Mouse (Mus musculus) MEL (cell line): Measurements from ENCODE around the gene Hba-a2. TPM values are rescaled to one million over a fixed set of nuclear protein-coding genes. Genes with fewer than 3 reads are reported as not detected.

Experiments
- DNase-seq: peaks from one replicate; pipeline ENCODE4 v3.0.0; 2011; ENCODE audit warnings: low read depth, low spot score
- H3K27ac ChIP-seq: 2 replicates; pipeline ENCODE4 v1.5.1; 2012; ENCODE audit warnings: low read depth, mild to moderate bottlenecking, control low read depth, low read length, moderate library complexity; ENCODE audit not compliant: control insufficient read depth
- H3K27me3 ChIP-seq, 2 experiments: fragments of 150-350 bp in 1 of 2; sonication (generic) in 1 of 2; 2 replicates each; pipeline ENCODE4 v1.6.1; 2012; ENCODE audit warnings: low read length in 2 of 2, mild to moderate bottlenecking in 2 of 2, improper control_type of control experiment in 1 of 2, moderate library complexity in 1 of 2; ENCODE audit not compliant: insufficient read depth in 2 of 2, control insufficient read depth in 1 of 2
- H3K36me3 ChIP-seq, 2 experiments: 2 replicates each; pipeline ENCODE4 v1.6.1; 2012 to 2014; ENCODE audit warnings: low read length in 2 of 2, improper control_type of control experiment in 1 of 2, inconsistent platforms in 1 of 2, mild to moderate bottlenecking in 1 of 2; ENCODE audit not compliant: insufficient read depth in 2 of 2, control insufficient read depth in 1 of 2
- H3K4me1 ChIP-seq, 2 experiments: fragments of 150-350 bp in 1 of 2; sonication (generic) in 1 of 2; 2 replicates each; pipeline ENCODE4 v1.6.1; 2012; ENCODE audit warnings: low read length in 2 of 2, improper control_type of control experiment in 1 of 2, mild to moderate bottlenecking in 1 of 2; ENCODE audit not compliant: insufficient read depth in 2 of 2, control insufficient read depth in 1 of 2
- H3K4me3 ChIP-seq, 2 experiments: fragments of 150-350 bp in 1 of 2; sonication (generic) in 1 of 2; 2 replicates each; pipeline ENCODE4 v1.5.1; 2012; ENCODE audit warnings: low read depth in 2 of 2, low read length in 2 of 2, mild to moderate bottlenecking in 2 of 2, moderate library complexity in 2 of 2, control low read depth in 1 of 2, improper control_type of control experiment in 1 of 2; ENCODE audit not compliant: control insufficient read depth in 1 of 2, insufficient read depth in 1 of 2
- H3K79me2 ChIP-seq: 2 replicates; pipeline ENCODE4 v1.6.1; 2012; ENCODE audit warnings: mild to moderate bottlenecking, low read length, moderate library complexity; ENCODE audit not compliant: control insufficient read depth, poor library complexity, insufficient read depth
- H3K9ac ChIP-seq: 2 replicates; pipeline ENCODE4 v1.6.1; 2012; ENCODE audit warnings: low read depth, mild to moderate bottlenecking, control low read depth, low read length, moderate library complexity; ENCODE audit not compliant: control insufficient read depth, poor library complexity, severe bottlenecking
- H3K9me3 ChIP-seq: fragments of 150-350 bp; sonication (generic); replicated peaks from 2 replicates; pipeline ENCODE4 v1.6.1; 2012; ENCODE audit warnings: mild to moderate bottlenecking, low read length, improper control_type of control experiment, moderate library complexity; ENCODE audit not compliant: insufficient read depth
- CHD2 ChIP-seq: IDR thresholded peaks from 2 replicates; pipeline ENCODE4 v1.6.1; 2011; ENCODE audit warnings: low read length, improper control_type of control experiment
- E2F4 ChIP-seq: IDR thresholded peaks from 2 replicates; pipeline ENCODE4 v1.6.1; 2011; ENCODE audit warnings: low read depth, low read length, improper control_type of control experiment, borderline replicate concordance
- ELF1 ChIP-seq: IDR thresholded peaks from 2 replicates; pipeline ENCODE4 v1.6.1; 2014; ENCODE audit warnings: low read depth, mild to moderate bottlenecking, inconsistent platforms, low read length, improper control_type of control experiment, moderate library complexity
- ETS1 ChIP-seq: IDR thresholded peaks from 2 replicates; pipeline ENCODE4 v1.6.1; 2012; ENCODE audit warnings: low read depth, mild to moderate bottlenecking, inconsistent platforms, low read length, improper control_type of control experiment, moderate library complexity
- GABPA ChIP-seq: IDR thresholded peaks from 2 replicates; pipeline ENCODE4 v1.6.1; 2012; ENCODE audit warnings: low read depth, mild to moderate bottlenecking, inconsistent platforms, low read length, improper control_type of control experiment, moderate library complexity
- MAFK ChIP-seq: IDR thresholded peaks from 2 replicates; pipeline ENCODE4 v1.6.1; 2011; ENCODE audit warnings: low read depth, mild to moderate bottlenecking, low read length, improper control_type of control experiment, borderline replicate concordance
- MAX ChIP-seq: IDR thresholded peaks from 2 replicates; pipeline ENCODE4 v1.6.1; 2011; ENCODE audit warnings: low read length, improper control_type of control experiment
- MAZ ChIP-seq: IDR thresholded peaks from 2 replicates; pipeline ENCODE4 v1.6.1; 2012; ENCODE audit warnings: low read depth, mild to moderate bottlenecking, inconsistent platforms, low read length, improper control_type of control experiment
- MEF2A ChIP-seq: IDR thresholded peaks from 2 replicates; pipeline ENCODE4 v1.6.1; 2014; ENCODE audit warnings: low read depth, mild to moderate bottlenecking, inconsistent platforms, low read length, improper control_type of control experiment; ENCODE audit not compliant: poor library complexity, insufficient replicate concordance, severe bottlenecking; ENCODE audit errors: extremely low read depth
- MXI1 ChIP-seq: IDR thresholded peaks from 2 replicates; pipeline ENCODE4 v1.6.1; 2011; ENCODE audit warnings: mild to moderate bottlenecking, low read depth, low read length, improper control_type of control experiment
- POLR2A ChIP-seq, 2 experiments: IDR thresholded peaks; 2 replicates each; pipeline ENCODE4 v1.6.1; 2011 to 2012; ENCODE audit warnings: low read length in 2 of 2, mild to moderate bottlenecking in 2 of 2, control low read depth in 1 of 2, improper control_type of control experiment in 1 of 2, low read depth in 1 of 2, moderate library complexity in 1 of 2; ENCODE audit not compliant: control insufficient read depth in 1 of 2, insufficient read depth in 1 of 2, poor library complexity in 1 of 2
- POLR2AphosphoS5 ChIP-seq: IDR thresholded peaks from 2 replicates; pipeline ENCODE4 v1.6.1; 2012; ENCODE audit warnings: low read depth, borderline replicate concordance, mild to moderate bottlenecking, inconsistent platforms, low read length, moderate library complexity, mixed read lengths
- RAD21 ChIP-seq: IDR thresholded peaks from 2 replicates; pipeline ENCODE4 v1.6.1; 2011; ENCODE audit warnings: mild to moderate bottlenecking, low read depth, low read length, improper control_type of control experiment
- RCOR1 ChIP-seq: IDR thresholded peaks from 2 replicates; pipeline ENCODE4 v1.6.1; 2012; ENCODE audit warnings: low read depth, mild to moderate bottlenecking, inconsistent platforms, low read length, improper control_type of control experiment
- SIN3A ChIP-seq: IDR thresholded peaks from 2 replicates; pipeline ENCODE4 v1.6.1; 2012; ENCODE audit warnings: low read length, improper control_type of control experiment, inconsistent platforms
- TAL1 ChIP-seq: IDR thresholded peaks from 2 replicates; pipeline ENCODE4 v1.6.1; 2012; ENCODE audit warnings: mild to moderate bottlenecking, inconsistent platforms, low read length, moderate library complexity, mixed read lengths
- UBTF ChIP-seq: IDR thresholded peaks from 2 replicates; pipeline ENCODE4 v1.6.1; 2012; ENCODE audit warnings: low read depth, mild to moderate bottlenecking, inconsistent platforms, low read length, improper control_type of control experiment, moderate library complexity, borderline replicate concordance; ENCODE audit not compliant: insufficient read depth
- USF2 ChIP-seq, 2 experiments: IDR thresholded peaks; 2 replicates each; pipeline ENCODE4 v1.6.1; 2011 to 2012; ENCODE audit warnings: improper control_type of control experiment in 2 of 2, low read length in 2 of 2, borderline replicate concordance in 1 of 2, inconsistent platforms in 1 of 2, low read depth in 1 of 2, mild to moderate bottlenecking in 1 of 2; ENCODE audit not compliant: insufficient read depth in 1 of 2
- ZKSCAN1 ChIP-seq: IDR thresholded peaks from 2 replicates; pipeline ENCODE4 v1.6.1; 2012; ENCODE audit warnings: low read depth, mild to moderate bottlenecking, inconsistent platforms, low read length, improper control_type of control experiment, moderate library complexity
- ZNF384 ChIP-seq: IDR thresholded peaks from 2 replicates; pipeline ENCODE4 v1.6.1; 2012; ENCODE audit warnings: low read depth, mild to moderate bottlenecking, inconsistent platforms, low read length, improper control_type of control experiment
- polyA plus RNA-seq, 2 experiments: library from polyadenylated mRNA; stranded (reverse) in 1 of 2; unstranded in 1 of 2; fragments of >175 nt in 1 of 2; fragments of >200 nt in 1 of 2; gene quantifications; 2 replicates each; pipeline versions ENCODE4 v1.2.1 to v1.2.4; 2012; ENCODE audit warnings: low replicate concordance in 2 of 2, low read depth in 1 of 2; ENCODE audit not compliant: insufficient read length in 2 of 2, insufficient read depth in 1 of 2, missing spikeins in 1 of 2
- total RNA-seq: library from RNA; depleted of rRNA; stranded (reverse); fragments of 300-350 nt; gene quantifications from 2 replicates; pipeline ENCODE4 v1.2.3, GENCODE M21; 2012

Hba-a2 gene
- total and polyA plus RNA-seq, 3 experiments, result 202 to 432 (median 313) TPM

- no peaks in the 10 kb centered on the region; a peak in 1 of 4 replicates for H3K27me3 ChIP-seq
- no peak overlapping the region for H3K9ac ChIP-seq
- no peak overlapping the region for H3K27ac ChIP-seq
- peaks cover 2 to 13% of the 10 kb centered on the region in 2 experiments; a peak in 3 of 4 replicates for H3K4me1 ChIP-seq
- TF ChIP-seq MEF2A (no peak), POLR2A (IDR thresholded peaks at IDR 0.05; ENCODE audit: control insufficient read depth in 1 of 2, insufficient read depth in 1 of 2, low read depth in 1 of 2, low read length in 2 of 2, poor library complexity in 1 of 2) (no peak)
- no peak for DNase-seq
- H3K36me3 ChIP-seq, result peaks cover 0 to 5% of the 10 kb centered on the region in 2 experiments; a peak in 2 of 4 replicates
- H3K4me3 ChIP-seq, result no peak overlapping the region
- no peaks in the 10 kb centered on the region for H3K79me2 ChIP-seq
- no peaks in the 10 kb centered on the region for H3K9me3 ChIP-seq
Measured at GRCm38 (mm10) chr11:32277736-32278457, 18.4 kb upstream of the Hba-a2 start.

- TF ChIP-seq MEF2A (no peak), RCOR1 (no peak), GABPA (no peak), MXI1 (no peak), ETS1 (no peak), ELF1 (no peak)
- Histone ChIP-seq H3K36me3 (peaks cover 0 to 5% of the 10 kb centered on the region in 2 experiments; a peak in 2 of 4 replicates), H3K9ac (no peak overlapping the region), H3K27me3 (no peaks in the 10 kb centered on the region; a peak in 1 of 4 replicates), H3K4me3 (no peak overlapping the region), H3K4me1 (peaks cover 2 to 13% of the 10 kb centered on the region in 2 experiments; a peak in 3 of 4 replicates), H3K9me3 (no peaks in the 10 kb centered on the region), H3K79me2 (no peaks in the 10 kb centered on the region), H3K27ac (no peak overlapping the region)
- DNase-seq, result no peak
Measured at GRCm38 (mm10) chr11:32278458-32278957, 17.8 kb upstream of the Hba-a2 start.

GRCm38 (mm10) chr11:32280646-32281045, 15.6 kb upstream of the Hba-a2 start:
- no peaks in the 10 kb centered on the region for H3K79me2 ChIP-seq
- peaks cover 0 to 5% of the 10 kb centered on the region in 2 experiments; a peak in 2 of 4 replicates for H3K36me3 ChIP-seq
- no peak for DNase-seq
- no peak overlapping the region for H3K4me3 ChIP-seq
- no peaks in the 10 kb centered on the region for H3K27me3 ChIP-seq
- no peak overlapping the region for H3K9ac ChIP-seq
- no peaks in the 10 kb centered on the region for H3K9me3 ChIP-seq
- peaks cover 2 to 13% of the 10 kb centered on the region in 2 experiments; a peak in 3 of 4 replicates for H3K4me1 ChIP-seq
- H3K27ac ChIP-seq, result no peak overlapping the region
- TF ChIP-seq MXI1 (no peak), E2F4 (no peak), POLR2AphosphoS5 (no peak), TAL1 (no peak), MAX (no peak), SIN3A (no peak), MAFK (no peak), USF2 (IDR thresholded peaks at IDR 0.05; ENCODE audit: borderline replicate concordance in 1 of 2, insufficient read depth in 1 of 2, low read depth in 1 of 2, low read length in 2 of 2) (no peak), RAD21 (no peak), CHD2 (no peak), UBTF (no peak), POLR2A (IDR thresholded peaks at IDR 0.05; ENCODE audit: control insufficient read depth in 1 of 2, insufficient read depth in 1 of 2, low read depth in 1 of 2, low read length in 2 of 2, poor library complexity in 1 of 2) (no peak), MAZ (no peak), MEF2A (no peak), ZKSCAN1 (no peak), ELF1 (no peak), ZNF384 (no peak), GABPA (no peak)
